Mouse (Mus musculus) adrenal gland, postnatal 4 days (tissue): ENCODE results near the gene Tmem120b. TPM values are rescaled to one million over a fixed set of nuclear protein-coding genes. Genes with fewer than 3 reads are reported as not detected.

Source experiments
- DNase-seq, 2 experiments: peaks; one replicate each; pipeline ENCODE4 v3.0.0; 2021 to 2022; ENCODE audit warnings: low spot score in 2 of 2, mixed read lengths in 2 of 2
- total RNA-seq, 2 experiments: library from RNA; stranded (reverse); gene quantifications; 2 replicates each; pipeline ENCODE4 v1.2.3; 2021

The Tmem120b gene
- total RNA-seq, 2 experiments from 2014 or later, result 11.4 to 12.2 TPM

DNA sequence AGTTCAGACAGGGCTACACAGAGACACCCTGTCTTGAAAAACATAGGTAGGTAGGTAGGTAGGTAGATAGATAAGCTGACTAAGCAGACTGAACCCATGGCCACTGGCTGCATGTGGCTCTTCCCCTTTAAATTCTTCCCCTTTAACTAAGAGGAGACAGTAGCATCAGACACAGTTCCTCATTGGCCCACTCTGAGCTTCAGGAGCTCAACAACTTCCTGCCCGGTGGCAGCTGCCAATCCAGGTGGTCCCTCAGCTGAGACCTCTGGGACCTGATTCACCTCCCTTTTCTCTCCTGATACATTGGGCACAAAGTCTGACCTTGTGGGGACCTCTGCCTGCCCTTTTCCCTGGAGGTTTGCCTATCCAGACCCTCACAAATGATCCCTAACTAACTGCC is 84.7 kb downstream of the Tmem120b start:
- DNase-seq, result no peak

DNA sequence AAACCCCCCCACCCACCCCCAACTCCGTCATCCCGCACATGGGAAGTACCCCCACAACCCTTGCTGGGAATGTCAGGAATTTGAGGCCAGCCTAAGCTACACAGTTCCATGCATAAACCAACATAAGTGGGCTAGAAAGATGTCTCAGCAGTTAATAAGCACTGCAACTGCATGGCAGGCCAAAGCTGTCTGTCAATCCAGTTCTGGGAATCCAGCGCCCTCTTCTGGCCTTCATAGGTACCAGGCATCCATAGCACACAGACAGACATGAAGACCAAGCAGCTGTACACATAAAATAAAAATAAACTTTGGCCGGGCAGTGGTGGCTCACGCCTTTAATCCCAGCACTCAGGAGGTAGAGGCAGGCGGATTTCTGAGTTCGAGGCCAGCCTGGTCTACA is 87.2 kb downstream of the Tmem120b start:
- DNase-seq, result no peak

DNA sequence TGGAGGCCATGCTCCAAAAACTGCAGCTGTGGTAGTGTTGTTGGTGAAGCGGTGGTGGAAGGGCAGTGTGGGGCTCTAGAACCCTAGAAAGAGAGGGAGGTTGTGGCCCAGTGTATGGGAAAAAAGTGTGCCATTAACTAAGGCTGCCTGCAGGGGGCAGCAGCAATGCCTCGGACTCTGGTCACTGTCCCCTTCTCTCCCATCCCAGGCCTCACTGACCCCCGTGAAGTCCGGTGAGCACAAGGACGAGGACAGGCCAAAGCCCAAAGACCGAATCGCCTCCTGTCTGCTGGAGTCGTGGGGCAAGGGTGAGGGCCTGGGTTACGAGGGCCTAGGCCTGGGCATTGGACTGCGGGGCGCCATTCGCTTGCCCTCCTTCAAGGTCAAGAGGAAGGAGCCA is 88.5 kb downstream of the Tmem120b start:
- DNase-seq, result no peak

DNA sequence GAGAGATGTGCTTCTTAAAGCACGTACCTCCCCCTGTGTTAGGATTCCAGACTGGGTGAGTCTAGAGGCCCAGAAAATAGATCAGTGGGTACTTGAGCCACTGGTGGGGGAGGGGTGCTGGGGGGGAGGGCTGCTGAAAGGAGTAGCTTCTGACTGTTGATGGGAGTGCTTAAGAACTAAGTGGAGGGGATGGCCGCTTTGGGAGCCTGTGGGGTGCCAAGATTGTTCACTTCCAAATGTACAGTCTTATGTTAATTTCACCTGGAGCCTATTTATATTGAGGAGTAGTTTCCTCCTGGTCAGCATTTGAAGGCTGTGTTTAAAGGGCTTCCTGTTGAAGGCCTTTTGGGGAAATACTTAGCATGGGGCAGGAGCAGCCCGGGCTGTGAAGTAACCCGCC is 89.8 kb downstream of the Tmem120b start:
- no peak for DNase-seq

DNA sequence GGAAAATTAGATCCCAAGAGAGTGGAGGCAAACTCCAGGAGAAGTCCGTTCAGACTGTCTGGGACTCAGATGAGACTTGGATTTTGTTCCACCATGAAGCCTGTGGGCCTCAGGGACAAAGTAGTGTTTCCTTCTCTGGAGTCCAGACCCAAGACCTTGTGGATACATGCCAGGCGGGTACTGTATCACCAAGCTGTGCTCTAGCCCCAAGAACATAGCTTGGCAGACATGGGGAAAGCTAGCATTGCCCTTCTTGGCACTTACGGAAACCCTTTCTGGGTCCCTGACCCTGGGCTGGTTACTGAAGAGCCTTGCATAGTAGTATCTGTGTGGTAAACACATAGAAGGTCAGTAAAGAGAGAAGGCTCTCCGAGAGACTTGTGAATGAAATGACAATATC is 91.2 kb downstream of the Tmem120b start:
- no peak for DNase-seq

DNA sequence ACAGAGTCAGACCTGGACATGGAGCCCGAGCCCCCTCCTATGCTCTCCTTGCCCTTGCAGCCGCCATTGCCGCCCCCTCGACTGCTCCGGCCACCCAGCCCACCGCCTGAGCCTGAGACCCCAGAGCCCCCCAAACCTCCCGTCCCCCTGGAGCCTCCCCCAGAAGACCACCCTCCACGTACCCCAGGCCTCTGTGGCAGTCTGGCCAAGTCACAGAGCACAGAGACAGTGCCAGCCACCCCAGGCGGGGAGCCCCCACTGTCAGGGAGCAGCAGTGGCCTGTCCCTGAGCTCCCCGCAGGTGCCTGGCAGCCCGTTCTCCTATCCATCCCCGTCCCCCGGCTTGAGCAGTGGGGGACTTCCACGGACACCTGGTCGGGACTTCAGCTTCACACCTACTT is 91.7 kb downstream of the Tmem120b start:
- no peak for DNase-seq

DNA sequence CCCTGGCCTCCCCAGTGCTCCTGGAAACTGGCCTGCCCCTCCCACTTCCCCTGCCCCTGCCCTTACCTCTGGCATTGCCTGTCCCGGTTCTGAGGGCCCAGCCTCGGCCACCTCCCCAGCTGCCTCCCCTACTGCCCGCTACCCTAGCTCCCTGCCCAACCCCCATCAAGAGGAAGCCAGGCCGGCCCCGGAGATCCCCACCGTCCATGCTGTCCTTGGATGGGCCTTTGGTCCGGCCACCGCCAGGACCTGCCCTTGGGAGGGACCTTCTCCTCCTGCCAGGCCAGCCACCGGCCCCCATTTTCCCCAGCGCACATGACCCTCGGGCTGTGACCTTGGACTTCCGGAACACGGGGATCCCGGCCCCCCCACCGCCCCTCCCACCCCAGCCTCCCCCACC is 92.1 kb downstream of the Tmem120b start:
- peak in 1 of 2 experiments; percentile 55 for DNase-seq

DNA sequence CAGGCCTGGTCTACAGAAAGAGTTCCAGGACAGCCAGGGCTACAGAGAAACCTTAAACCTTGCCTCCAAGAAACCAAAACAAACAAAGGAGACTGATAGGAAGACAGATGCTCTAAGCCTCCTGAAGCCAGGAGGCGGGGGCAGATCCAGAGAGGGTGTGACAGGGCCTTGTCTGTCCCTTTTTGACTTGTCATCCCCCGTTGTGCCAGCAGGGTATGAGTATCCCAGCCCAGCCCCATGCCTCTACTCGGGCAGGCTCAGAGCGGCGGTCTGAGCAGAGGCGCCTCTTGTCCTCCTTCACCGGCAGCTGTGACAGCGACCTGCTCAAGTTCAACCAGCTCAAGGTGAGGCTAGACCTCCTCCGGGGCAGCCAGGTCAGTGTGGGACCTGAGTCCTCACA is 94.7 kb downstream of the Tmem120b start:
- DNase-seq, result no peak

DNA sequence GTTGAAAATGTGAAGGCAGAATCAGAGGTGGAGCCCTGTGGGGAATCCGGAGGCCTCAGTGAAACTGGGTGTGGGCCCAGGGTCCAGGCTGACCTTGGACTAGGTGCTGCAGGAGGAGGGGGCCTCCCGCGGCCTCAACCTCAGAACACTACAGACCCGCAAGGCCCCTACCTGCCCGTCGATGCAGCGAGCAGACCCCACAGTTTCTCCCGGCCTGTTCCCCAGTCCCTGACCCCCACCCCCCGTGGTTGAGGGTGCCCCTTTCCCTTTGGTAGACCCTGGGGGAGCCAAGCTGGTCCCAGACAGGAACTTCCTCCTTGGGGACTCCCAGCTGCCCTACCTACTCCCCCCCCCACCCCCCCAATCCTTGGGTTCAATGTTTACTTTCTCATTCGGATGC is 98.2 kb downstream of the Tmem120b start:
- DNase-seq, result no peak

Other genes starting within 250 kb of the Tmem120b start
- gene Anapc5, start 247.1 kb upstream of the Tmem120b start, total RNA-seq, result 100 to 1,000 TPM; 308 to 320 TPM
- 10 to 100 TPM; 21.1 to 24.5 TPM for gene Rnf34, start 218.4 kb upstream of the Tmem120b start, total RNA-seq
- gene Kdm2b, start 78.6 kb upstream of the Tmem120b start, total RNA-seq, result 10 to 100 TPM; 32.9 to 33.7 TPM
- gene Orai1, start 53.3 kb upstream of the Tmem120b start, total RNA-seq, result 10 to 100 TPM; 12.6 to 14.1 TPM
- gene Morn3, start 21.4 kb upstream of the Tmem120b start, total RNA-seq, result not detected
- 1 to 10 TPM; 1.8 TPM for gene Rhof, start 64.3 kb downstream of the Tmem120b start, total RNA-seq
- gene Setd1b, start 73.8 kb downstream of the Tmem120b start, total RNA-seq, result 10 to 100 TPM; 36.8 to 37.2 TPM
- gene Psmd9, start 101.0 kb downstream of the Tmem120b start, total RNA-seq, result 10 to 100 TPM; 36.0 to 36.5 TPM
- 10 to 100 TPM in 1 of 2 experiments, 1 to 10 TPM in 1; 2.2 to 48.2 TPM for gene Hpd, start 114.3 kb downstream of the Tmem120b start, total RNA-seq
- 1 to 10 TPM in 1 of 2 experiments, under 1 TPM in 1; 0.68 to 1.0 TPM for gene Wdr66, start 183.7 kb downstream of the Tmem120b start, total RNA-seq